Mouse (Mus musculus) heart, adult 2 months (tissue): ENCODE data around the gene Kirrel.

Experiments used
- CTCF ChIP-seq: fragments of 200-600 bp; IDR thresholded peaks from 2 replicates; pipeline ENCODE4 v1.8.1; 2022; ENCODE audit warnings: antibody characterized with exemption, mild to moderate bottlenecking, moderate library complexity
- EP300 ChIP-seq: fragments of 200-500 bp; IDR thresholded peaks from 2 replicates; pipeline ENCODE4 v1.6.1; 2011; ENCODE audit warnings: low read depth, low read length, control low read depth; ENCODE audit not compliant: insufficient read depth
- POLR2A ChIP-seq: fragments of 200-500 bp; IDR thresholded peaks from 2 replicates; pipeline ENCODE4 v1.6.1; 2011; ENCODE audit warnings: mild to moderate bottlenecking, low read depth, low read length, control low read depth; ENCODE audit not compliant: insufficient read depth

GRCm38 (mm10) chr3:87100911-87101310 lies 73.6 kb downstream of the Kirrel start:
- TF ChIP-seq CTCF (no peak), EP300 (no peak), POLR2A (no peak)
